Mouse (Mus musculus): ENCODE data around the gene Phf21b.

DNA sequence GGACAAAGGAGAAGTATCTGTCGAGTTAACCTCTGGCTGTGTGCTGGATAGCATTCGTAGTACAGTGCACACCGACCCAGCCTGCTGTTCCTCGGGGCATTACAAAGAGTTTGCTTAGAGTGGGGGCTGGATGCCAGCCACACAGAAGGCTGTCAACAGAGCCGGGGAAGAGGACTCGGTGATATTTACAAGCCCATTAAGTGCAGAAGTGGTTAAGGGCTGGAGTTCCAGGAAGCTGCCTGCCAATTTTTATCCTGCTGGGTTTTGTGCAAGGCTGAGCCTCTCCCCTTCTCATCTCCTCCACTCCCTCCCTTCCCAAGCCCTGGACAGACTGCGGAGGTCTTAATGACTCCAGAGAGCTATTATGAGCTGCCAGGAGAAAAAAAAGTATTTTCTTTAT is 42.2 kb upstream of the Phf21b start:
- no peak for TF ChIP-seq POLR2A (IDR thresholded peaks at IDR 0.05; ENCODE audit: control insufficient read depth, low read depth, low read length)
- TF ChIP-seq CTCF (IDR thresholded peaks at IDR 0.05; ENCODE audit: control insufficient read depth, insufficient read depth, insufficient replicate concordance, low read depth, low read length), result no peak

Measured in testis, adult 2 months (tissue).